Mouse (Mus musculus) cerebellum, adult 2 months (tissue): ENCODE results near the gene Hsd3b4. TPM values are rescaled to one million over a fixed set of nuclear protein-coding genes. Genes with fewer than 3 reads are reported as not detected.
"Not testable (repeated sequence)": the region's sequence is repeated elsewhere in the genome, so short reads cannot be mapped to it uniquely, and the experiment has no call there.

Experiments
- DNase-seq, 2 experiments: peaks; one replicate each; pipeline ENCODE4 v3.0.0; 2021
- H3K27ac ChIP-seq: fragments of 200-500 bp; 2 replicates; pipeline ENCODE4 v1.5.1; 2012; ENCODE audit warnings: low read length, control low read depth, inconsistent platforms; ENCODE audit not compliant: insufficient read depth
- H3K27me3 ChIP-seq: fragments of 200-500 bp; 2 replicates; pipeline ENCODE4 v1.6.1; 2012; ENCODE audit warnings: inconsistent platforms, mild to moderate bottlenecking, low read length, moderate library complexity; ENCODE audit not compliant: control insufficient read depth, insufficient read depth
- H3K4me1 ChIP-seq: fragments of 200-500 bp; 2 replicates; pipeline ENCODE4 v1.6.1; 2011; ENCODE audit warnings: low read length; ENCODE audit not compliant: control insufficient read depth, insufficient read depth
- H3K4me3 ChIP-seq: fragments of 200-500 bp; replicated peaks from 2 replicates; pipeline ENCODE3; 2011; ENCODE audit warnings: mild to moderate bottlenecking, low read depth, low read length, control low read depth; ENCODE audit not compliant: insufficient read depth
- WGBS: fragments of 180-500 bp; shearing (Covaris S2); methylation state at CpG from one replicate; pipeline ENCODE4 v1.1.7; 2018; 5-methylcytosine and 5-hydroxymethylcytosine counted together
- polyA plus RNA-seq: library from polyadenylated mRNA; depleted of rRNA; stranded (reverse); fragments of >200 nt; gene quantifications from 2 replicates; pipeline ENCODE4 v1.2.3, GENCODE M21; 2012; rRNA removed

The Hsd3b4 gene
- polyA plus RNA-seq, 1 experiment: not detected

DNA sequence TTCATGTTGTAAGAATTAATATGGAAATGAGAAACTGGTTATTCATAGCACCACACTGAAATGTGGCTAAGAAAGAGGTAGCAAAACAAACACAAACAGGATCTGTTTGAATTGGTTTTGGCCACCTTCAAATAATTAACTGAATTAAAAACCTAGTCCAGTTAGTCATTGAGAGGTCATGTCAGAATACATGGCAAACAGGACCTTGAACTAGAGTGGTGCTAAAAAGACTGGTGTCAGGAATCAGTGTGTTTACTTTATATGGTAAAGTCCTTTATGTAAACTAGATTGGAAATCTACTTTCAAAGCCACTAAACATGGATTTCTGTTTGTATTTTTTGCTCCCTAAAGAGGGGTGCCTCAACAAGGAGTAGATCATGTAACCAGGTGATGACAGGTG, 38.8 kb downstream of the Hsd3b4 start:
- not testable (repeated sequence) for H3K27me3 ChIP-seq, H3K27ac ChIP-seq, H3K4me3 ChIP-seq, DNase-seq, H3K4me1 ChIP-seq

DNA sequence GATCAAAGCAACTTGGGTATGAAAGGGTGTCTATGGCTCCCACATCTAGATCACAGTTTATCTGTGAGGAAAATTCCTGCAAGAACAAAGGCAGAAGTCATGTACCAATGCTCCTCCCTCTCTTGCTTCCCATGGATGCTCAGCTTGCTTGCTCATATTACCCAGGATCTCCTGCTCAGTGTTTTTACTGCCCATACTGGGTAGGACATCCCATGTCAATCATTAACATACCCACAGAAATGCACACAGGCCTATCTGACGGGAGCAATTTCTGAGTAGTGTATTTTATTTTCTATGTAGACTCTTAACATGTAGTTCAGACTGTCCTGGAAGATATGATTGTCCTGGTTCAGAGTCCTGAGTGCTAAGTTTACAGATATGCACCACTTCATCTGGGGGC, 39.3 kb downstream of the Hsd3b4 start:
- not testable (repeated sequence) for H3K4me1 ChIP-seq, DNase-seq, H3K27ac ChIP-seq, H3K4me3 ChIP-seq, H3K27me3 ChIP-seq
- no CpG with 5 or more reads among the region's 1 CpGs for WGBS

DNA sequence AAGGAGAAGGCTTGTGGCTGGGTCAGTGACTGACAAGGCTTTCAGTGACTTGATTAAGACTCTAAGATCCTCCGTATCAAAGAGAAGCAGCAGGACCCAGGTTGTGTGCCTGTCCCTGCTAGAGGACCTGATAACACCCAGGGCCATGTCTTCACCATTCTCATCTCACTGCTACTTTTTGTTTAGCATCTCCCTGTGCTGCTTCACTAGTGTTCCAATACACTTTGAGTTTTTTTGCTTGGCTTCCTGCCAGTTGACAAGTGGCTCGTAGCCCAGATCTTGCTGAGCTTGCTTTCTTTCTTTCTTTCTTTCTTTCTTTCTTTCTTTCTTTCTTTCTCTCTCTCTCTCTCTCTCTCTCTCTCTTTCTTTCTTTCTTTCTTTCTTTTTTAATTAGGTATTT, 41.0 kb downstream of the Hsd3b4 start:
- 8% methylated on average over 1 of the region's 2 CpGs for WGBS
- H3K27me3 ChIP-seq, DNase-seq, H3K27ac ChIP-seq, H3K4me1 ChIP-seq, H3K4me3 ChIP-seq: not testable (repeated sequence)

DNA sequence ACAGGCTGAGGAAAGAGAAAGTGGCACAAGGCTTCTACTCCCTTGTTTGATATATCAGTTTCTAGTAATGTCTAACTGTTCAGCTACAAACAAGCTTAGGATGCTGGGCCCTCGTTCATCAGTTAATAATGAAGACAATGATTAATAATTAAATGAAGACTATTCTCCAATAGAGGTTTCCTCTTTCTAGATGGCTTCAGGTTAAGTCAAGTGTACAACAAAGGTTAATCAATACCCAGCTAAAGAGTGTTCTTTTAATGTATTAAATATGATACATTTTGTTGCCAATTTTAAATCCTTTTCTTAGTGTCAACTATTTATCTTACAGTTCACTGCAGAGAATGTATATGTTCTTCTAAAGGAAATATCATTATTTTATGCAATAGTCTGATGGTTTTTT, 53.3 kb downstream of the Hsd3b4 start, which contains the start of gene Gm4450:
Gm4450 (minus strand) TSS at position 101 of the 400 bp plus-strand sequence.
- not testable (repeated sequence) for H3K4me3 ChIP-seq, H3K27me3 ChIP-seq, DNase-seq, H3K4me1 ChIP-seq, H3K27ac ChIP-seq
- 75% methylated on average over 1 of the region's 1 CpGs for whole genome bisulfite sequencing

DNA sequence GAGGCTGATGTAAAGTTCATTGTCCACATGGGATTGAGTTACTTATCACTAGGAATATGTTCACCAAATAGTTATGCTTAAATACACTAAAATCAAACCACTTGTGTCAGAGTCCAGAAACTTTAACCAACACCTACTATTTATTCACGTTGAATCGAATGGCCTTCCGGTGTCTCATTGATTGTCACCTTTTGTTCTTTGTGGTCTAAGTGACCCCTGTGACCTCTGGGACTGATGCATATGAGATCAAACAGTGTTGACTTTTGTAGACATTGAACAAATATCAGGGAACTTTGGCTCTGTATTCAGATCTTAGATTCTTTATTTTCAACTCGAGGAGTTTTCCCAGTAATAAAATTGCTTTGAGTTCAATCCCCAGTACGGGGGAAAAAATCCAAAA, 56.5 kb downstream of the Hsd3b4 start:
- not testable (repeated sequence) for H3K4me3 ChIP-seq, DNase-seq, H3K27me3 ChIP-seq, H3K27ac ChIP-seq, H3K4me1 ChIP-seq
- 38% methylated on average over 5 of the region's 5 CpGs for WGBS

Other genes with a start within 250 kb of the Hsd3b4 start
- gene Hmgcs2, start 230.1 kb downstream of the Hsd3b4 start, polyA plus RNA-seq: 2.1 and 3.3 TPM in 2 replicates
- gene Phgdh, start 170.5 kb downstream of the Hsd3b4 start, polyA plus RNA-seq: 98.0 and 106 TPM in 2 replicates
- gene Zfp697, start 128.1 kb downstream of the Hsd3b4 start, polyA plus RNA-seq: 7.7 and 8.1 TPM in 2 replicates
- gene Gm4450, start 53.4 kb downstream of the Hsd3b4 start, polyA plus RNA-seq: not detected in 2 replicates
- not detected in 2 replicates for gene Gm10681, start 78.3 kb upstream of the Hsd3b4 start, polyA plus RNA-seq
- gene Hsd3b5, start 119.7 kb upstream of the Hsd3b4 start, polyA plus RNA-seq: not detected in 2 replicates
- 0.06 and 0.07 TPM in 2 replicates for gene Hsd3b2, start 214.0 kb upstream of the Hsd3b4 start, polyA plus RNA-seq